Mouse (Mus musculus) forebrain, embryonic 11.5 days (tissue): Measurements from ENCODE around the gene Cdc20b. TPM values are rescaled to one million over a fixed set of nuclear protein-coding genes. Genes with fewer than 3 reads are reported as not detected.

Source experiments
- ATAC-seq: fragments of 200-750 bp; cut with Nextera tagmentation; replicated peaks from 2 replicates; pipeline ENCODE4 v1.8.0; 2017; ENCODE audit warnings: moderate TSS enrichment; ENCODE audit not compliant: low FRiP score
- DNase-seq: peaks from one replicate; pipeline ENCODE4 v3.0.0-alpha.2; 2017; ENCODE audit warnings: low spot score
- H3K27ac ChIP-seq: fragments of 300-500 bp; sonication (generic); 2 replicates; pipeline ENCODE4 v1.5.1; 2014; ENCODE audit warnings: low read depth, low read length
- H3K27me3 ChIP-seq: fragments of 300-500 bp; sonication (generic); 2 replicates; pipeline ENCODE4 v1.6.1; 2014; ENCODE audit warnings: mild to moderate bottlenecking, low read length, mixed read lengths; ENCODE audit not compliant: control insufficient read depth, insufficient read depth
- H3K36me3 ChIP-seq: fragments of 300-500 bp; sonication (generic); 2 replicates; pipeline ENCODE4 v1.6.1; 2014; ENCODE audit warnings: mild to moderate bottlenecking, low read length, moderate library complexity, mixed read lengths; ENCODE audit not compliant: control insufficient read depth, insufficient read depth
- H3K4me1 ChIP-seq: fragments of 300-500 bp; sonication (generic); replicated peaks from 2 replicates; pipeline ENCODE4 v1.6.1; 2014; ENCODE audit warnings: low read length, mixed read lengths; ENCODE audit not compliant: control insufficient read depth, insufficient read depth
- H3K4me2 ChIP-seq: fragments of 300-500 bp; sonication (generic); 2 replicates; pipeline ENCODE4 v1.6.1; 2014; ENCODE audit warnings: low read depth, mild to moderate bottlenecking, low read length, moderate library complexity, mixed read lengths; ENCODE audit not compliant: severe bottlenecking
- H3K4me3 ChIP-seq: fragments of 300-500 bp; sonication (generic); 2 replicates; pipeline ENCODE4 v1.5.1; 2014; ENCODE audit warnings: low read depth, low read length
- H3K9ac ChIP-seq: fragments of 300-500 bp; sonication (generic); 2 replicates; pipeline ENCODE4 v1.6.1; 2014; ENCODE audit warnings: low read length
- H3K9me3 ChIP-seq: fragments of 300-500 bp; sonication (generic); 2 replicates; pipeline ENCODE4 v1.6.1; 2016; ENCODE audit warnings: low read length, mixed read lengths; ENCODE audit not compliant: control insufficient read depth
- WGBS: fragments of 180-500 bp; shearing (Covaris S2); extraction: QIAGEN DNeasy Blood & Tissue Kit; methylation state at CpG from one replicate; pipeline ENCODE4 v1.1.7; 2014; 5-methylcytosine and 5-hydroxymethylcytosine counted together
- polyA plus RNA-seq: library from polyadenylated mRNA; unstranded; fragments of >200 nt; fragmentation: Nextera tagmentation; extraction: Ambion mirVana; gene quantifications from 2 replicates; pipeline ENCODE4 v1.2.1, GENCODE M21; 2014

The Cdc20b gene
- polyA plus RNA-seq, 1 experiment from 2014 or later = 0.57 TPM

DNA sequence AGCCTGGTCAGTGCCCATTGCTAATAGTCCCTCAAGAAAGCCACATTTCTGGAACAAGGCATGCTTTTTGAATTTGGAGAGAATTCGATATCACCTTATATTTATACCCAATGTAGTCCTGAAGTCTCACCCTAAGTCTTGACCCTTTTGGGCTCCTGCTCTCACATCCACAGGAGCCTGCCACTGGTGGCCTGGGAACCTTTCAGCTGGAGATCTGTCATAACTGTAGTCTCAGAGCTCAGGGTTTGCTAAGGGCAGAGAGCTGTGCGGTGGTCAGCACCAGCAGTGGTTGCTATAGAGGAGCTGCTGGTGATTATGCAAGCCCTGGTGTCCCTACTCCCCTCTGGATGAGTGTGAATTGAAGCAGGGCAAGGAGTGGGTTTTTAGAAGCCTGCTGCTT lies 63.5 kb downstream of the Cdc20b start:
- no peaks in the 10 kb centered on the region for H3K9me3 ChIP-seq
- ATAC-seq (no peak), DNase-seq (no peak)
- no peaks in the 10 kb centered on the region for H3K36me3 ChIP-seq
- WGBS = 86% methylated on average over 2 of the region's 2 CpGs
- H3K4me3 ChIP-seq = no peak overlapping the region
- no peaks in the 10 kb centered on the region for H3K4me1 ChIP-seq
- no peak overlapping the region for H3K27ac ChIP-seq
- no peak overlapping the region for H3K4me2 ChIP-seq
- H3K27me3 ChIP-seq = no peaks in the 10 kb centered on the region
- H3K9ac ChIP-seq = no peak overlapping the region

DNA sequence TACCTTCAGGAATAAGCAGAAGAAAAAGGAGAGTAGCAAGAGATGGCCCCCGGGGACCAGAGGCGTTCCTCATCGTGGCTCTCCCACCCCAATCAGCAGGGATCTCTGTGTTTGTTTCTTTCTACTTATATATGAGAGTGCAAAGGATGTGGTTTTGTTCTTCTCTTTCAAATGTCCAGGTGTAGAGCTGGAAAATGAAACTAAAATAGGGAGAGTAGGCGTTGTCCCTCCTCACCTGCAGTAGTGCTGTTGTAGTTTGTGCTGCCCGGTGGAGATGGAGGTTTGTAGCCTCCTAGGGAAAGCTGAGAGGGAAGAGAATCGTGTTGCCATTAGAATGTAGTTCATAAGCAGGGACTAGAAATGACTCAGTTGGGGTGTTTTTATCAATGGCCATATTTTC lies 66.0 kb downstream of the Cdc20b start, which contains the start of gene Gzma:
Gene Gzma, minus strand, starts transcription at position 103 of the 400 bp plus-strand sequence.
- DNase-seq (no peak), ATAC-seq (no peak)
- Histone ChIP-seq H3K36me3 (no peaks in the 10 kb centered on the region), H3K27ac (no peak within 1 kb of the TSS), H3K4me3 (no peak within 1 kb of the TSS), H3K4me1 (no peaks in the 10 kb centered on the region), H3K9ac (no peak within 1 kb of the TSS), H3K4me2 (no peak within 1 kb of the TSS), H3K9me3 (no peaks in the 10 kb centered on the region), H3K27me3 (no peaks in the 10 kb centered on the region)
- WGBS = 91% methylated on average over 6 of the region's 6 CpGs

DNA sequence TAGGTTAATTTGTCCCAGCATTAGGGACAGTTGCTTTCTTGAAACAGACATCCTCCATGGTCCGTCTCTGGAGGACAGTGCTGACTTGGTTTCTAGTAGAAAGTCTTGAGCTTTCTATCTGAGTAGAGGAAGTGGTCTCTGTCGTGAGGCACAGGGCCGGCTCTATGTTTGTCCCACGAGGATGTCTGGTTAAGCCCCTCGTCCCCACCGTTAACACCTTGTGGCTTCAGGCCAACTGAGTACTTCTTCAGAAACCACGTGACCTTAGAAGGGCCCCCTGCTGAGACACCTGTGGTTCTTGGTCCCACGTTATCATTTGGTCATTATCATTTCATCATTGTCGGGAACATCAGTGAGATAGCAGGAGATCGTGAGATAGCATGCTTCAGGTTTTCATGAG lies 66.9 kb downstream of the Cdc20b start:
- Histone ChIP-seq H3K36me3 (no peaks in the 10 kb centered on the region), H3K4me1 (no peaks in the 10 kb centered on the region), H3K9me3 (no peaks in the 10 kb centered on the region), H3K4me2 (no peak overlapping the region), H3K27ac (no peak overlapping the region), H3K27me3 (no peaks in the 10 kb centered on the region), H3K4me3 (no peak overlapping the region), H3K9ac (no peak overlapping the region)
- no peak for ATAC-seq
- DNase-seq = no peak
- WGBS = 85% methylated on average over 10 of the region's 10 CpGs

DNA sequence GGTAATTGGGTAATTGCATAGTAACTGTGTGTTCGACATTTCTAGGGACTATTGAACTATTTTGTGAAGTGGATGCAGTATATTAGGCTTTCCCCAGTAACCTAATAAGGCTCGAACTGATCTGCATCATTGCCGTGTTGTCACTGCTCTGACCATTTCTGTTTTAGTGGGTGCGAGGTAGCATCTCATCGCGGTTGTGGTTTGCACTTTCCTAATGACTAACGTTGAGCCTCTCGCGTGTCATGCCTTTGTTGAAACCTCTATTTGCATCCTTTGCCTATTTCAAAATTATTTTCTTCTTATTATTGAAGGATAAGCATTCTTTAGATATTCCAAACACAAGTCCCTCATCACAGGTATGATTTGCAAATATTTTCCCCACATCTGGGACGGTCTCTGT lies 69.8 kb downstream of the Cdc20b start:
- H3K9me3 ChIP-seq = no peaks in the 10 kb centered on the region
- H3K9ac ChIP-seq = no peak overlapping the region
- H3K4me1 ChIP-seq = no peaks in the 10 kb centered on the region
- no peaks in the 10 kb centered on the region for H3K36me3 ChIP-seq
- WGBS = 93% methylated on average over 10 of the region's 10 CpGs
- ATAC-seq (no peak), DNase-seq (no peak)
- no peak overlapping the region for H3K27ac ChIP-seq
- H3K4me3 ChIP-seq = no peak overlapping the region
- no peak overlapping the region for H3K4me2 ChIP-seq
- H3K27me3 ChIP-seq = no peaks in the 10 kb centered on the region

DNA sequence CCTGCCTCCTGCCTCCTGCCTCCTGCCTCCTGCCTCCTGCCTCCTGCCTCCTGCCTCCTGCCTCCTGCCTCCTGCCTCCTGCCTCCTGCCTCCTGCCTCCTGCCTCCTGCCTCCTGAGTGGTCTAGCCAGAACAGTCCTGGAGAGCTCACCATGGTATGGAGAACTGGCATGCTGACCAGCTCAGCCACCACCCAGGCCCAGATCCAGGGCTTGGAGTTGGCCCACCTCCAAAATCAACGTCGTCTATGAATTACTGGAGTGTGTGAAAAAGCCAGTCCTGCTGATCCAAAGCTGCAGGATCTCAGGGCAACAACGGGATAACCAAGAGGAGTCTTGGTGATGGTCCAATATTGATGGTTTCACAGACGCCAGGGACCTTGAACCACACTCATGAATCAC lies 84.1 kb downstream of the Cdc20b start:
- DNase-seq (no peak), ATAC-seq (no peak)
- Histone ChIP-seq H3K36me3 (no peaks in the 10 kb centered on the region), H3K9me3 (no peaks in the 10 kb centered on the region), H3K4me1 (no peaks in the 10 kb centered on the region), H3K27me3 (no peaks in the 10 kb centered on the region), H3K4me2 (no peak overlapping the region), H3K4me3 (no peak overlapping the region), H3K27ac (no peak overlapping the region), H3K9ac (no peak overlapping the region)
- WGBS = 88% methylated on average over 4 of the region's 4 CpGs

DNA sequence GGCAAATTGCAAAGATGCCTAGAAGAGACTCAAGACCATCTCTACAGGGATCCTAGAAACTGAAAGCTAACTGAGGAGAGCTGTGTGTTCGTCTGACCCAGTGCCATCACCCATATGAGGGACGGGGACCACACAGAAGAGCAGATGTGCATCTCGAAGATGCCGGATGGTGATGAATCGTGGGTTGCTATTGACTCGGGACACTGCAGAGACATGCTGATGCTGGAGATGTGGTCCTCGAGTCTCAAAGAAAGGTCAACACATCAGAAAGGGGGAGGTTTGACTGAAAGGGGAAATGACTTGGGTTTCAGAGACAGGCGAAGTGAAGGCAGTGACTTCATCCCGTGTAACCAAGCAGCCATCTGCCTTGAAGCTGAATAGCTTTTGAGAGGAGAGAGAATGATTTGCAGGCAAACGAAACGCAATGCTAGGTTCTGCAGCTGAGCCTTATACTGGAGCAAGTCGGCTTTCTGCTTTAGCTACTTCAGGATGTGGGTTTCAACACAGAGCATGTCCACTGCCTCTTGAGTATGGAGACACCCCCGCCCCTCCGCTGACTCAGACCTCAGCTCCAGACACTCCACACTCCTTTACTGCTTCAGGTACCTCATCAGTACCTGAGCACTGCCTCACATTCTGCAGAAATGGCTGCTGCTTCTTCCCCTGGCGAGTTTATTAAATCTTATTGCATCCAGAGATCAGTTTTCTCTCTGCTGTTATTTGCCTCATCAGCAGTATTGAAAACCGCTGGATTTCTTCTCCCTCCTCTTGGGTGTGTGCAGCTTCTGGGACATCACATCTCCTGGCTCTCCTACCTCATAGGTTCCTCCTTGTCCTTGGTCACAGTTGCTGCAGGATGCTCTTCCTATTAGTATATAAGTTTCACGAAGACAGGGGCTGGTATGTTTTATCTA lies 85.7 kb downstream of the Cdc20b start:
- ATAC-seq (no peak), DNase-seq (no peak)
- no peaks in the 10 kb centered on the region for H3K27me3 ChIP-seq
- WGBS = 91% methylated on average over 17 of the region's 17 CpGs
- no peaks in the 10 kb centered on the region for H3K36me3 ChIP-seq
- H3K9ac ChIP-seq = no peak overlapping the region
- H3K27ac ChIP-seq = no peak overlapping the region
- no peaks in the 10 kb centered on the region for H3K9me3 ChIP-seq
- no peak overlapping the region for H3K4me2 ChIP-seq
- H3K4me3 ChIP-seq = no peak overlapping the region
- no peaks in the 10 kb centered on the region for H3K4me1 ChIP-seq

DNA sequence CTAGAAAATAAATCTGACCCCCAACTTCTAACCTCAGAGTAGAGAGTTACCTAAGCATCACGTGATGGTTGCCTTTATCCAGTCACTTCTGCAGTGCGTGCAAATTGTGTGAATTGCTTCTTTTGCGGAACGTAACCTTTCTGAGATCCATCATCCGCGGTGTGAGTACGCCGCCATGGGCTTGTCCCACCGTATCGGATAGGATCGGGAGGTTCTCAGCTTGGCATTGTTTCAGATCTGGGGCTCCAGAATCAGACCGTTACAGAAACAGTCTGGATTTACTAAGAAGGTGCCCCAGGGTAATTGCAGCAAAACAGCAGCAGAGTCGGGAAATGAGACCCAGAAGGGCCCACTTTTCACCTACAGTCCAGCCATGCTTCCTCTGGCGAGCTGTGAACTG lies 86.4 kb downstream of the Cdc20b start:
- DNase-seq (no peak), ATAC-seq (no peak)
- H3K9ac ChIP-seq = no peak overlapping the region
- 88% methylated on average over 14 of the region's 14 CpGs for WGBS
- H3K27ac ChIP-seq = no peak overlapping the region
- no peak overlapping the region for H3K4me3 ChIP-seq
- H3K4me2 ChIP-seq = no peak overlapping the region
- H3K4me1 ChIP-seq = no peaks in the 10 kb centered on the region
- no peaks in the 10 kb centered on the region for H3K36me3 ChIP-seq
- H3K9me3 ChIP-seq = no peaks in the 10 kb centered on the region
- no peaks in the 10 kb centered on the region for H3K27me3 ChIP-seq

DNA sequence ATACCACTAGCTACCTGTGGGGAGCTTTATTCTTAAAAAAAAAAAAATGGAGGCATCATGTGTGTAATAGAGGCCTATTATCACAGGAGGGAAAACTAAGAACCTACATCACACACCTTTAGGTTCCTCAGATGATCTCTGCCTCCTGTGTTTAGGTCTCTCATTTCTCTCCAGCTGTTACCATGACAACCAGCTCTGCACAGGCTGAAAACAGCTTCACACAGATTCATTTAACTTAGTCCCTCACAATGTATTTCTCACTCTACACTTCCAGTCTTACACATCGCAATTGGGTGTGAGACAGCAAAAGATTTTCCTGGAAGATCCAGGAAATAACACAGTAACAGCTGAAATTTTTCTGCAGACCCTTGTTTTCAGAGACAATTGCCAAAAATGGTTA lies 95.1 kb downstream of the Cdc20b start:
- WGBS = 90% methylated on average over 1 of the region's 1 CpGs
- Histone ChIP-seq H3K4me3 (no peak overlapping the region), H3K27me3 (no peaks in the 10 kb centered on the region), H3K4me1 (no peaks in the 10 kb centered on the region), H3K36me3 (no peaks in the 10 kb centered on the region), H3K9ac (no peak overlapping the region), H3K27ac (no peak overlapping the region), H3K4me2 (no peak overlapping the region), H3K9me3 (no peaks in the 10 kb centered on the region)
- ATAC-seq (no peak), DNase-seq (no peak)

DNA sequence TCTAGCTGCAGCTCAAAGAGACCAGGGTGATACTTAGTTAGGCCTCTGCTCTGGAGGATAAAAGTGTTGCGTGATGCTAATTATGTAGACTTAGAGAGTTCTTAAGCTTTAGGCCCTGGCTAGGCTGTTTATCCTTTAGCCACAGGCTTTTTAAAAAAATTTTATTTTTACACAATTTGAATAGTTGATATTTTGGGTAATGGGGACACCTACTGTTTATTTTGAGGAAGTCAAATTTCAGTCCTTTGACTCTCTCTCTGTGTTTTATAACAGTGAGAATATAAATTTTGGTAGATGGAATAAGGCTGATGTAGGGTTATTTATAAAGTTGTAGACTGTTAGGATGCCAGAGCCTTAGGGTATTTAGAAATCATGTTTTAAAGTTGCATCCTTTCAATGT lies 104.7 kb downstream of the Cdc20b start:
- no peaks in the 10 kb centered on the region for H3K27me3 ChIP-seq
- DNase-seq = no peak

More for the DNA sequence above, 104.7 kb downstream of the Cdc20b start:
- Histone ChIP-seq H3K4me2 (no peak overlapping the region), H3K27ac (no peak overlapping the region), H3K36me3 (no peaks in the 10 kb centered on the region), H3K4me3 (no peak overlapping the region), H3K9me3 (no peaks in the 10 kb centered on the region), H3K9ac (no peak overlapping the region), H3K4me1 (no peaks in the 10 kb centered on the region)
- 93% methylated on average over 1 of the region's 1 CpGs for WGBS
- no peak for ATAC-seq
